Mouse (Mus musculus) lung, postnatal 0 days (tissue): ENCODE data around the gene Arhgef1. TPM values are rescaled to one million over a fixed set of nuclear protein-coding genes. Genes with fewer than 3 reads are reported as not detected.

Source experiments
- ATAC-seq: fragments of 200-750 bp; cut with Nextera tagmentation; 2 replicates; pipeline ENCODE4 v1.8.0; 2017; ENCODE audit warnings: moderate library complexity
- DNase-seq: peaks from one replicate; pipeline ENCODE4 v3.0.0-alpha.2; 2016; ENCODE audit warnings: low spot score
- H3K27ac ChIP-seq: fragments of 300-500 bp; sonication (generic); 2 replicates; pipeline ENCODE4 v1.5.1; 2014; ENCODE audit warnings: antibody characterized with exemption, mild to moderate bottlenecking, low read length, mixed read lengths
- H3K27me3 ChIP-seq: fragments of 300-500 bp; sonication (generic); replicated peaks from 2 replicates; pipeline ENCODE4 v1.6.1; 2014; ENCODE audit warnings: low read length, mixed read lengths; ENCODE audit not compliant: insufficient read depth
- H3K36me3 ChIP-seq: fragments of 300-500 bp; sonication (generic); 2 replicates; pipeline ENCODE4 v1.6.1; 2014; ENCODE audit warnings: low read length, mixed read lengths; ENCODE audit not compliant: insufficient read depth
- H3K4me1 ChIP-seq: fragments of 300-500 bp; sonication (generic); 2 replicates; pipeline ENCODE4 v1.6.1; 2014; ENCODE audit warnings: antibody characterized with exemption, low read depth, low read length, mixed read lengths; ENCODE audit not compliant: insufficient read depth
- H3K4me2 ChIP-seq: fragments of 300-500 bp; sonication (generic); replicated peaks from 2 replicates; pipeline ENCODE4 v1.6.1; 2014; ENCODE audit warnings: low read depth, mild to moderate bottlenecking, low read length, moderate library complexity, mixed read lengths
- H3K4me3 ChIP-seq: fragments of 300-500 bp; sonication (generic); 2 replicates; pipeline ENCODE4 v1.5.1; 2014; ENCODE audit warnings: low read depth, low read length
- H3K9ac ChIP-seq: fragments of 300-500 bp; sonication (generic); replicated peaks from 2 replicates; pipeline ENCODE4 v1.6.1; 2014; ENCODE audit warnings: low read depth, mild to moderate bottlenecking
- H3K9me3 ChIP-seq: fragments of 300-500 bp; sonication (generic); 2 replicates; pipeline ENCODE4 v1.6.1; 2016; ENCODE audit warnings: low read length, mixed read lengths
- CTCF ChIP-seq: IDR thresholded peaks from 2 replicates; pipeline ENCODE4 v1.5.1; 2016; ENCODE audit warnings: antibody characterized with exemption, mild to moderate bottlenecking
- EP300 ChIP-seq: IDR thresholded peaks from 2 replicates; pipeline ENCODE4 v1.6.1; 2016; ENCODE audit warnings: antibody characterized with exemption, mild to moderate bottlenecking, control low read depth
- WGBS: fragments of 180-500 bp; shearing (Covaris S2); extraction: QIAGEN DNeasy Blood & Tissue Kit; methylation state at CpG from one replicate; pipeline ENCODE4 v1.1.7; 2014; 5-methylcytosine and 5-hydroxymethylcytosine counted together
- polyA plus RNA-seq: library from polyadenylated mRNA; unstranded; fragments of >200 nt; fragmentation: Nextera tagmentation; extraction: Ambion mirVana; gene quantifications from 2 replicates; pipeline ENCODE4 v1.2.1, GENCODE M21; 2015

Arhgef1 gene
- polyA plus RNA-seq, 1 experiment from 2014 or later: 123 TPM

DNA sequence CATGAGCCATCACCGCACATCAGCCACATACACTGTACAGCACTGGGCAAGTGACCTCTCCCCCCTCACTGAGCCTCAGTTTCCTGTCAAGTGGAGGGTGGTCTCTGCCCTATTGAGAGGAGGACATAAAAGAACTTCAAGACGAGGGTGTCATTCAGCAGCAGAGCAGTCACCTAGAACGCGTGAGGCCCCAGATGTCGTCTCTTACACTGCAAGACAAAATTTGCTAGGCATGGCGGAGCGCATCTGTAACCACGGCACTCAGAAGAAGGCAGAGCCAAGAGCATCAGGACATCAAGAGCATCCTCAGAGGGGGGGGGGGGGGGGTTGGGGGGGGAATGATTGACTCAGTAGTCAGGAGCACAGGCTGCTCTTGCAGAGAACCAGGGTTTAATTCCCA is 6.4 kb upstream of the Arhgef1 start:
- H3K27ac ChIP-seq: no peak overlapping the region
- H3K9me3 ChIP-seq: no peaks in the 10 kb centered on the region
- H3K4me2 ChIP-seq: no peak overlapping the region
- WGBS: 80% methylated on average over 8 of the region's 8 CpGs
- no peaks in the 10 kb centered on the region for H3K4me1 ChIP-seq
- ATAC-seq (no peak), DNase-seq (no peak)
- TF ChIP-seq CTCF (no peak), EP300 (no peak)
- no peaks in the 10 kb centered on the region for H3K36me3 ChIP-seq
- no peak overlapping the region for H3K4me3 ChIP-seq
- H3K9ac ChIP-seq: no peak overlapping the region
- H3K27me3 ChIP-seq: no peaks in the 10 kb centered on the region

DNA sequence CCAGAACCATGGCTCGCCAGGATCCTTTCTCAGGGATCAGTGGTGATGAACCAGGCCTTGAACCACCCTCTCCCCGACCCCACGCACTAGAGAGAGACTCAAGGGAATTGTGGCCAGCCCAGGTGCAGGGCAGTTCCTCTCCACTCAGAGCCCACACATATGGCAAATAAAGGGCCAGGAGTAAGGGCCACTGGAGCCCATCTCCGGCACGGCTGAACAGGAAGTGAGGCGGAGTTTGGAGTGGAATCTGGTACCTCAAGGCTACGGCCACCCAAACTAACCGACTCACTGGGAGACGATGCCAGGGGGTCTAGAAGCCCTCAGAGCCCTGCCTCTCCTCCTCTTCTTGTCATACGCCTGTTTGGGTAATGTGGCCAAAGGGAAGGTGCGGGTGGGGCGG is 5.5 kb upstream of the Arhgef1 start, which contains the start of gene Cd79a:
TSS of gene Cd79a (plus strand) at position 158 of the 400 bp plus-strand sequence.
- Histone ChIP-seq H3K4me1 (peaks cover under 1% of the 10 kb centered on the region; the same call in 1 of the 2 replicates), H3K9me3 (no peaks in the 10 kb centered on the region), H3K27ac (no peak within 1 kb of the TSS), H3K27me3 (no peaks in the 10 kb centered on the region), H3K4me3 (no peak within 1 kb of the TSS), H3K9ac (no peak within 1 kb of the TSS), H3K4me2 (no peak within 1 kb of the TSS), H3K36me3 (no peaks in the 10 kb centered on the region)
- ATAC-seq (no peak), DNase-seq (no peak)
- WGBS: 48% methylated on average over 12 of the region's 12 CpGs
- no peak for TF ChIP-seq CTCF
- TF ChIP-seq EP300: no peak

DNA sequence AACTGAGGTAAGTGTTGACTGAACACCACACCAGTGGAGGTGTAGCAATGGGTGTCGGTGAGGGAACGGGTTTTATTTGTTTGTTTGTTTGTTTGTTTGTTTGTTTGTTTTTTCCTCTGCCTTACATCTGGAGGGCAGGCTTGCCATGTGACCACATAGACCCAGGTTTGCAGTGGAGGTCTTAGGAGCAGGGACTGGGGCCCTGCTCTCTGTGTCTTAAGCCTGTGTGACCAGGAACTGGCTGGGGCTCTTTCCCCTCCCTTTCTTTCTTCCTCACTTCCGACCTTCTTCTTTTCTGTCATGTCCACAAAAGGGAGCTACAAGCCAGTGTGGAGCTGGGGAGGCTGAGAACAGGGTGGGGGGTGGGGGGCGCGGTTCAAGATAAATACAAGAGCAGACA is 4.8 kb upstream of the Arhgef1 start:
- 58% methylated on average over 5 of the region's 5 CpGs for WGBS
- TF ChIP-seq EP300: no peak
- TF ChIP-seq CTCF: no peak
- no peak overlapping the region for H3K4me3 ChIP-seq
- H3K27ac ChIP-seq: no peak overlapping the region
- no peaks in the 10 kb centered on the region for H3K36me3 ChIP-seq
- H3K4me2 ChIP-seq: no peak overlapping the region
- no peak overlapping the region for H3K9ac ChIP-seq
- no peaks in the 10 kb centered on the region for H3K27me3 ChIP-seq
- no peaks in the 10 kb centered on the region for H3K9me3 ChIP-seq
- DNase-seq: no peak
- ATAC-seq: no peak
- peaks cover 2% of the 10 kb centered on the region; the same call in 1 of the 2 replicates for H3K4me1 ChIP-seq

DNA sequence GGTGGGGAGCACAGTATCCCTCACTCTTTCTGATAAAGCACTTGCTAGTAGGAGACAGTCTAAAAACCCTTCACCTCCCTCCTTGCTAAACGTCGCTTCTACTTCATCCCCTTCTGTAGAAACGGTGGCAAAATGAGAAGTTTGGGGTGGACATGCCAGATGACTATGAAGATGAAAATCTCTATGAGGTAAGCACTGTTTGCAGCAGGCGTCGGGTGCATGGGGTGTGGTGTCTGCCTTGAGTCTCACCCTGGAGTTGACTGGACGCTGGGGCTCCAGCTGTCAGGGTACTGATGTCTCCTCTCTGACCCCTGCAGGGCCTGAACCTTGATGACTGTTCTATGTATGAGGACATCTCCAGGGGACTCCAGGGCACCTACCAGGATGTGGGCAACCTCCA is 1.6 kb upstream of the Arhgef1 start:
- Histone ChIP-seq H3K27ac (no peak overlapping the region), H3K4me1 (peaks cover 7% of the 10 kb centered on the region; the same call in 1 of the 2 replicates), H3K36me3 (no peaks in the 10 kb centered on the region; the same call in 1 of the 2 replicates), H3K27me3 (no peaks in the 10 kb centered on the region), H3K4me3 (no peak overlapping the region), H3K9ac (no peak overlapping the region), H3K9me3 (no peaks in the 10 kb centered on the region), H3K4me2 (no peak overlapping the region)
- no peak for DNase-seq
- ATAC-seq: no peak
- WGBS: 54% methylated on average over 6 of the region's 6 CpGs
- TF ChIP-seq EP300 (no peak), CTCF (no peak)

DNA sequence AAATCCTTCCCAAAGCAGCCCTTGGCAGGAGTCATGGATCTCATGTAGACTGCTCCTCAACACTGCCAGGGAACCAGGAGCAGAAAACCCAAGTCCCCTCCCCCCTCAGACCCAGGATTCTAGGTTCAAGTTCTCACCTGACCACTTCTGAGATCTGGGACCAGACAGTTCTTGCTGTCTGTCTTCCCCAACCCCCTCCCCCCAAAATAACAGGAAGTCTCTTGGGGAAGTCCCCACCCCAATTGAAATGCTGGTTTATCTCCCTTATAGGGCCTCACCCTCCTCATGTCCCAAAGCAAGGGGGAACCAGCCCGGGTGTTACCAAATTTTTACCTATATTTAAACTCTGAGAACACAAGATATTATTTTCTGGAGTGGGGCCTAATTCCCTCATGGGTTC is 870 bp upstream of the Arhgef1 start:
- H3K9me3 ChIP-seq: no peaks in the 10 kb centered on the region

DNA sequence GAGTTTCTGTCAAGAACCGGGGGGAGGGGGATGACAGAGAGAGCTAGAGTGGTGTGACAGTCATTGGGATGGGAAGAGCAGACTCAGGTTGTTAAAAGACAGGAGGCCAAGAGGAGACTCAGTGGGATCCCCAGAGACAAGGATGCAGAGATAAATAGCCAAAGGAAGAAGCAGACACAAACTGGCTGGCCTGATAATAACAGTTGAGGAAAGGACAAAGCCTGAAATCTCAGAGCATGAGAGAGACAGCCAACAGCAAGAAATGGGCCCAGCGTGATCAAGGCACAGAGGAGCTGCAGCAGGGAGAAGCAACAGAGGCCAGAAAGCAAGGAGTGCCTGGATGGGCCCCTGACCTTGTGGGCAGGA is 465 bp upstream of the Arhgef1 start:
- peak overlapping the region; percentile 74 for H3K4me3 ChIP-seq
- H3K9me3 ChIP-seq: no peaks in the 10 kb centered on the region
- peak overlapping the region; percentile 95 for H3K27ac ChIP-seq
- no peak for DNase-seq
- no peaks in the 10 kb centered on the region for H3K27me3 ChIP-seq
- no peaks in the 10 kb centered on the region; the same call in 1 of the 2 replicates for H3K36me3 ChIP-seq
- peak overlapping the region; percentile 89 for H3K4me2 ChIP-seq
- H3K4me1 ChIP-seq: peaks cover 17% of the 10 kb centered on the region; the same call in 1 of the 2 replicates
- peak overlapping the region; percentile 86 for H3K9ac ChIP-seq
- 29% methylated on average over 2 of the region's 2 CpGs for WGBS
- TF ChIP-seq EP300 (no peak), CTCF (no peak)
- ATAC-seq: no peak

More for the DNA sequence above, 870 bp upstream of the Arhgef1 start:
- peak; percentile 16 for DNase-seq
- Histone ChIP-seq H3K4me2 (peak overlapping the region; percentile 89; the same call in 1 of the 2 replicates), H3K9ac (peak overlapping the region; percentile 86), H3K27me3 (no peaks in the 10 kb centered on the region), H3K27ac (peak overlapping the region; percentile 95), H3K36me3 (no peaks in the 10 kb centered on the region; the same call in 1 of the 2 replicates), H3K4me3 (no peak overlapping the region), H3K4me1 (peaks cover 13% of the 10 kb centered on the region; the same call in 1 of the 2 replicates)
- ATAC-seq: no peak
- WGBS: 25% methylated on average over 1 of the region's 1 CpGs
- TF ChIP-seq EP300: no peak
- no peak for TF ChIP-seq CTCF
